Mouse (Mus musculus) testis, postnatal 10 days (tissue): ENCODE data around the gene Spatc1l.

ENCODE experiments used
- DNase-seq: peaks from one replicate; pipeline ENCODE4 v3.0.0; 2021; ENCODE audit warnings: low spot score

Gene Spatc1l

DNA sequence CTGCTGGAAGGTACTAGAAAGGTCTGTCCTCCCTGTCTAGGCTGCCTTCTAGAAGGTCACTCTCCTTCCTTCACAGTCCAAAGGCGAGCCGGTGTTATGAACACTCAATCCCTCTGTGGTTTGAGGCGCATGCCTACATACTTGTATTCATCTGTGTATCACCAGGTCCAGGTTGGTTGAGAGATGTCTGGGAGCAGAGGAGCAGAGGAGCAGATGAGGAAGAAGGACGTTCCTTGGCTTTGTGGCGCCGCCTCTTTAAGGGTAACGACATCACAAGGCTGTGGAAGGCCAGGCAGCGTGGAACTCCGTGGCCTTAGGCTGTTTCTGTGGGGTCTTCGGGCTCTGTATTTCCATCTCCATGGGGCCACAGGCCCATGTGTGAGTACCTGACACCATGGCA, at the start of gene Spatc1l:
Gene Spatc1l (plus strand): TSS at position 301 of the 400 bp plus-strand sequence.
- DNase-seq: no peak

DNA sequence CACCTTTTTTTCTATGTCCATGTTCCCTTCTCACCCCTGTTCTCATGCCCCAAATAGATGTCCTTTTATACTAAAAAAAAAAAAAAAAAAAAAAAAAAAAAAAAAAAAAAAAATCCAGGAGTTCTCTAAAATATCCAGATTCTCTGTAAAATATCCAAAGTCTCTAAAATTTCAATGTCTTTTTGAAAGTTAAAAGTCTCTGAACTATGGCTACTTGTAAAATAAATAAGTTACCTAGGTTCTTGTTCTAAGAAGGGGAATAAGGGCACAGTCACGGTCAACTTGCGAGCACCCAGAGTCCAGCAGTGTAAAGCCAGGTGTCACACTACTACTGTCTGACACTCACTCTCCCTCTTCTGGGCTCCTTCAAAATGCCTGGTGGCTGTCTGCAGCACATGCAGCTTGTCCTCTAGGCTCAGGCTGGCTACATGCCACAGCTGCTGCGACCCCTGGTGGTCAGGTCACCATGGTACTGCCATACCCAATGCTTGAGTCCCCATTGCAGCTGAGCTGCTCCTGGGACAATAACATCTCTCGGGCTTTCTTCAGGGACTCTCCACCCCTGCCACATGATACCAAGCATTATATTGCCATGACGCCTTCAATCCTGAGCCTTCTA, 49.0 kb upstream of the Spatc1l start:
- peak; percentile 93 for DNase-seq

DNA sequence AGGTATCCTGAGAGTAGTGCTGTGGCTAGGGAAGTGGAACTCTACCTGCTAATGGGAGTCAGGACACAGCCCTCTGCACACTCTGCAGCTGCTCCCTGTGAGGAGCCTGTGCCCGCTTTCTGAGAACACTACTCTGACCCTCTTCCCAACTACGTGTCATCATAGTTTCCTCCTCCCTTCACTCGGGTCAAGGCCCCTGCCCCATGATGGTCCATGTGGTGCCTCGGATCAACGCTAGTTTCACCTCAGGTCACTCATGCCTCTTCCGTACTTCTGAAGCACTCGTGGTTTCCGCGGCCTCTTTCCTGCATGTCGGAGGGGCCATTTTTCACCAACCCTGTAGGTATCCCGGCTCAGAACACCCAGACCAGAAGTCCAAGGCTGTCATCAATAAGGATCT, 31.1 kb upstream of the Spatc1l start:
- DNase-seq: no peak

DNA sequence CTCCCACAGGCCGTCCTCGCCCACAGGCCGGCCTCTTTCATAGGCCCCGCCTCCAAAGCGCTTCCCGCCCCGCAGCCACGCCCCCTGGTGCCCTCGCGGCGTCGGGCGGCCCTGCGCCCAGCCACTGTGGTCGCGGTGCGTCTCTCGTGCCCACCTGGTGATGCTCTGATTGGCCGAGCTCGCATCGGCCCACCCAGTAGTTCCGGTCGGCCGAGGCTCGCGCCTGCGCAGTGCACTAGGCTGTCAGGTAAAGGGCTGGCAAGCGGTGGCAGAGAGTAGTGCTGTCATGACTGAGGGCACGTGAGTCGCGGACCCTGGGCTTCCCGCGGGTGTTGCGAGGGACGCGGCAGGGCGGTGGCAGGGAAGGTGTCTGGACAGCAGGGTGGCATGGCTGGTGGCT, 30.7 kb upstream of the Spatc1l start, which contains the start of gene Lss:
Gene Lss (plus strand): TSS at position 214 of the 400 bp plus-strand sequence.
- DNase-seq: peak; percentile 98

DNA sequence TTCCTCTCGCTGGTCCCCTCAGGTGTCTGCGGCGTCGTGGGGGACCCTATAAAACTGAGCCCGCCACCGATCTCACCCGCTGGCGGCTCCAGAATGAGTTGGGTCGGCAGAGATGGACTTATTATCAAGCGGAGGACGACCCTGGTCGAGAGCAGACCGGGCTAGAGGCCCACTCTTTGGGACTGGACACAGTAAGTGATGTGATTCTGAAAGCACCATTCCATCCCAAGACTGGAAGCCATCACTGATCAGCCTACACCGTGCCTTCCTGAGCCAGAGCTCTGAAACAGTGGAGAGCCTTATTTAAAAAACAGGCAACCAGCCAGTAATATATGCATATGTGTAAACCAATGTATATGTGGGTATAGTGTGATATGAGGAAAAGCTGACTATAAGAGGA, 30.2 kb upstream of the Spatc1l start:
- DNase-seq: no peak

DNA sequence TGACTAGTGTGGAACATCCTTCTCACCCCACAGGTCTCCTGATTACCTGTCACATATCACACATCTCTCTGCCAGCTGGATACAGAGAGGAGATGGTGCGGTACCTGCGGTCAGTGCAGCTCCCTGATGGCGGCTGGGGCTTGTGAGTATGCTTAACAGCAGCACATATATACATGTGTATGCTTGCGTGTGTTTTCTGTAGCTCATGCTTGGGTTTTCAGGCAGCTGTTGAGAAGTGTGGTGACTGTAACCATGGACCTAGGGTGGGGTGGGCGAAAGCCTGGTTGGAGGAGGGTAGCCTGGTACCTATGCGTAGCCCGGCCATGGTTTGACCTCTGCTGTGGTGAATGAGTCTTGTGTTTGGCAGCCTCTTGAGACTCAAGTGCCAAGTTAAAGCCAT, 26.5 kb upstream of the Spatc1l start:
- peak; percentile 31 for DNase-seq

DNA sequence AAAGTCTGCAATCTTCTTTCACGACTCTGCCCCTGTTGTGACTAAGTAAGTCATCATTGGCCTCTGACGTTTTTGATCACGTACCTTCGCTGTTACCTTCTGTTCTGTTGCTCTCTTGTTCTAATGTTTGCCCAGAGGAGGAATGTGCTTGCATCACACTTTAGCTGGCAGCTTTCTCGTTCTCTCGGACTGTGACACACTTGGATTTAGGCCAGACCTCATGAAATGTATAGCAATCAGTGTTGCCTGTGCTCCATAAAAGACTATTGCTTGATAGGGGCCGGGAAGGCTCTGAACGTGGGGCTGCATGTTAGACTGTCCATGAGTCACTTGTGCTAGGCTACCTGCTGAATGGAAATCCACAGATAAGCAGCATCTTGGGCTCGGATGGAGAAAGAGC, 24.5 kb upstream of the Spatc1l start:
- peak; percentile 24 for DNase-seq

DNA sequence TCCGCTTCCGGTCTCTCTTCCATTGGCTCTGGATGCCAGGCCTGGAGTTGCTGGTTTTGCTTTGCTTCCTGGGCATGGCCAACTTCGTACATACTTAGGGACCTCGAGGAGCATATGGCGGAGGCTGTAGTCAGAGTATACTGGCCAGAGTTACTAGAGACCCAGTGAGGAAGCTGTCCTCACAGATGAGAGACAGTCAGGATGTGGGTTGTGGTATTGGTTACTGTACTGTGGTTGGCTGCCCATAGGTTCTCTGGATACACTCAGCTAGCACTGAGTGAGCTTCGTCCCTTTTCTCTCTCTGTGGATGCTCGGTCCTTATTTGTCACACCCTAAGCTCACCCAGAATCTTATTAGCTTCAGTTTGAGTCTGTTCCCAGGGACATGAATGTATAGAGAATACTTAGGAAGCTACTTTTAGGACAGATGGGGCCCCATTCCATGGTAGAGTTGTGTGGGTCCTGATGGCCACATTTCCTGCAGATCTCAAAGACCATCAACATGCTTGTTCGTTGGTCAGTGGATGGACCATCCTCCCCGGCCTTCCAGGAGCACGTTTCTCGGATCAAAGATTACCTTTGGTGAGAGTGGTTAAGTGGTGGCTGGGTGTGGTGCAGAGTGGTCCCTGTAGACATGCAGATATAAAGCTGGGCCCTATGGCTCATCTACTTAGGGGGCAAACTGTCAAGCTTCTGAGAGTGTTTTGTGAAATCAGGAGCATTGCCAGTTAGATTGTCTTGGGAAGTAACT, 20.6 kb upstream of the Spatc1l start:
- peak; percentile 26 for DNase-seq

DNA sequence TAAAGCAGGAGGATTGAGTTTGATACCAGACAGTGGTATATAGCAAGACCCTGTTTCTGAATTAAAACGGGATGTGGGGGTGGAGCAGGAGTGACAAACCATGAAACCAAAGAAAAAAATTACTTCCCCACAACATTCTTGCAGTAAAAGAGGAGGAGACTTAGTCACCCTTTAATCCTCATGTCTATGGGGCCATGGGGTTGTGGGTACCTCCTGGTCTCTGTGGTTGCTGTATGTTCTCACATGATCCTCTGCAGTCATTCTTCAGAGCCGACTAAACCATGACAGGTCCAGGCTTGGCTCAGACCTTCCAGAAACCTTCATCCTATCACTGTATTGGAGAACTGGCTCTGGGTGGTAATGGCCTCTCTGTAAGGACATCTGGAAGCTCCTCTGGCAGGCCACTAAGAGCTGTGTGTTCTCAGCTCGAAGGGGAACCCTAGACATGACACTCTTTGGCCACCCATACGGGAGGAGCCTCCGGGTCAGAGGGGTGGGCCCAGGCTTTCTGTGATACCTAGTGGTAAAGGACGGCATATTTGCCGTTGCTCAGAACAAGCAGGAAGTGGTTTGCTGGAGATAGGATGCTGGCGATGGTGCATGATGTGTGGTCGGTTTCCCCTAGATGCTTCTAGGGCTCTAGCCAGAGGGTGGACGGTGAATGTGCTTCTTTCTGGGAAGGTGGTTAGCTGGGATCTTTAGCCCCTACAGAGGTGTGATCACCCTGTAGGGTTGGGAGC, 19.3 kb upstream of the Spatc1l start:
- DNase-seq: peak; percentile 33

DNA sequence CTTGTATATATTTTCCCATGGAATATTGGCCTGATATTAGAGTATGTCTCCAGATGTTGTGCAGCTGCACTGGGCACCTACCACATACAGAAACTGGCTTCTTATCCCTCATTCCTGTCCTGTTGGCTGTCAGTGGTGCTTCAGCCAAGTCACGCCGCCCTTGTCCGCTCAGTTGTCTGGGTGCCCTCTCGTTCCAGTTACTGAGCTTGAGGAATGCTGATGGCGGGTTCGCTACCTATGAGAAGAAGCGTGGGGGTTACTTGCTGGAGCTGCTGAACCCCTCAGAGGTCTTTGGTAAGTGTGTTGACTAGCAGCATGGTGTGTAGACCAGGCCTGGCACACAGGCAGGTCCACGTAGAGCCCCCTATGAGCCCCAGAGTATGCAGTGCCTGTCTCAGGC, 15.5 kb upstream of the Spatc1l start:
- DNase-seq: no peak

DNA sequence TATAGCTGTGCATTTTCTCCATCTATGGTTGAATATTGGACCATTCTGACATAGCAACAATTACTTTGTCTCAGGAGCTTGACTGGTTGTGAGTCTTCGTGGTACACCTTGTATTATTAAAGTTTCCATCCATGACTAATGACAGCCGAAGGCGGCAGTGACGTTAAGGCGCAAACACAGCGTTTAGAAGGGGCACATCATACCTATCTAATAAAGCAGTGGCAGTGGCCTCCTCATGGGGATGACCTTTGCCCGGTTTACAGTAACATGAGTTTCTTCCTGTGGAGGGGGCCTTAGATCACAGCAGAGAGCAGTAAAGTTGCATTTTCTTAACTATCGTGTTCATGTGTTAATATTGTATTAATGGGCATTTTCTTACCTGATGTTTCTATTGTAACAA, 13.9 kb upstream of the Spatc1l start:
- no peak for DNase-seq

DNA sequence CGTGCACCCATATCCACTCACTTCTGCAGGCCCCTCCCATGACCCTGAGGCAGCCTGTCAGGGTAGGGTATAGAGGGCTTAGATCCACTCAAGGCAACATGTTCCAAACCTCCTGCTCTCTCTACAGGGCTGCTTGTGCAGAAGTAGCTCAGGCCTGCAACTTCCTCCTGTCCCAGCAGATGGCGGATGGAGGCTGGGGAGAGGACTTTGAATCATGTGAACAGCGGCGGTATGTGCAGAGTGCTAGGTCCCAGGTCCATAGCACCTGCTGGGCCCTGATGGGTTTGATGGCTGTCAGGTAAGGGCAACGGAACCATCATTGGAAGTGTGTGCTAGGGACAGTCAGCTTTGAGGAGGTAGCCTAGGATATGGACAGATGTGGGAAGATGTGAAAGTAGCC, 11.6 kb upstream of the Spatc1l start:
- peak; percentile 53 for DNase-seq

DNA sequence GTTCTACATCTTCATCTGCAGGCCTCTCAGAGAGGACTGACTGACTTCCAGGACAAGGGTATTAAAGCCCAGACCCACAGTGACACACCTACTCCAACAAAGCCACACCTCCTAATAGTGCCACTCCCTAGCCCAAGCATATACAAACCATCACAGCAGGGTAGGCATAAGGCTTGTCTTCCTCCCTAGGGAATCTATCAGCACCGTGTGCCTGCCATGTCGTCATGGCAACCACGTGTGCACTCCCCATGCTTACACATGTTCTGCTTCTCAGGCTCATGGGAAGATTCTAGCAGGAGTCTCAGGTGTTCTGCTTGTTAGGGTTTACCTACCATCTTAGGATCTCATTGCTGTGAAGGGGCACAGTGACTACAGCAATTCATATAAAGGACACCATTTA, 10.5 kb upstream of the Spatc1l start:
- no peak for DNase-seq

DNA sequence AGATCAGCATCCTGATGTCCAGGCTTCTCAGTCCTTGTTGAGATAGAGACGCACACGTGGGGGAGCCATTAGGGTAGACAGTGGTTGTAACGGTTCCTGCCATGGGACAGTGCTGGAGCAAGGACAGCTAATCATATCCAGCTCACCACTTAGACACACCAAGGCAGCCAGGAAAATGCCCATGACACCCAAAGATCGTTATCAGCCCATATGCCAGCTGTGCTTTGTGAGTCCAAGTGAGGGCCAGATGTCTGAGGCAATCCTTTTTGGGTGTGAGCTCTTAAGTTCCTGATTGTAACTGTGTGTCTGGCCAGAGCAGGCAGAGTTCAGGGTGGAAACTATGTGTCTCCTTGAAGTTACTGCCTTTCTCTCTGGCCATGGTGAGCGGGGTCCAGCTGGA, 8.0 kb upstream of the Spatc1l start:
- no peak for DNase-seq

DNA sequence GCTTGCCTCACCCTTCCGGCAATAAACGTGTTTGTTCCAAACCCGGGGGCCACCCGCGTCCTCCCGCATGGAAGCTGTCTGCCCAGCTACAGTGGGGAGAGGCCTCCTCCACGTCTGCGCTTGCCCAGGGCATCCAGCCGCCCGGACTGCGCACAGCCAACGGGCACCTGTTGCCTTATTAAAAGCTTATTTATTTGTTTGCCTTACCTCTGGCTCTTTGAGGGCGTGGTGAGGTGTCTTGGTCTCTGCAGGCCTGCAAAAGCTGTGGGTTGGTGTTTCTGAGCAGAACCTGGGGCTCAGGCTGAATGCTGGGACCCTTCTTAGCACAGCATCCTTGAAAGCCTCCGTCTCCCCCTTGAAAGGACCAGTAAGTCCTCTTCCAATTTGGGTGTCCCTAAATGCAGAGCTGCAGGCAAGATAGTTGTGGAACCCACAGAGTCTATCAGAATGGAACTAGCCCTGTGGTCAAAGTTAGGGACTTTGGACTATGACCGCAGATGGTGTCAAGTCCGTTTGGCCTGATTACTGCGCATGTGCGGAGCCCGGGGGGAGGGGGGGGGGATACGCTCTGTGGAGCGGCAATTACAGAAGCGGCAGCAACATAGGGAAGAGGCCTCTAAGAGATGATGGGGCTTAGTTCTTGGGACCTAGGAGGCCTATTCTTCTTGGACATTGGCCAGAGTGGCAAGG, 8.1 kb downstream of the Spatc1l start:
- DNase-seq: no peak

DNA sequence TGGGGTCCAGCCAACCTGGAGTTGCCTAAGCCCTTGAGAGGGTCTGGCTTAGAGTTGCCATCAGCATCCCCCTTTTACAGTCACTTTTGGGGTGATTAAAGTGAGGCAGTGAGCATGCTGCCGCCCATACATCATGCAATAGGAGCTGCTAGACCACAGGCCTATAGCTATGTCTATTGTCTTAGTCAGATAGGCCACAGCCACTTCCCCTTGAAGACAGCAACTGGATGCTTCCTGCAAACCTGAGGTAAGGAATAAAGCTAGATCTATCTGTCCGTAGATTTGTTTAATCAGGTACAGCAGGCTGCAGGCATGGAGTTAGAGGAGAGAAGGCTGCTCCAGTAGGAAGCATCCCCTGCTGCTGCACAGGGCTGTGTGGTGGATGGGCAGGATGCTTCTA, 9.0 kb downstream of the Spatc1l start:
- DNase-seq: no peak

DNA sequence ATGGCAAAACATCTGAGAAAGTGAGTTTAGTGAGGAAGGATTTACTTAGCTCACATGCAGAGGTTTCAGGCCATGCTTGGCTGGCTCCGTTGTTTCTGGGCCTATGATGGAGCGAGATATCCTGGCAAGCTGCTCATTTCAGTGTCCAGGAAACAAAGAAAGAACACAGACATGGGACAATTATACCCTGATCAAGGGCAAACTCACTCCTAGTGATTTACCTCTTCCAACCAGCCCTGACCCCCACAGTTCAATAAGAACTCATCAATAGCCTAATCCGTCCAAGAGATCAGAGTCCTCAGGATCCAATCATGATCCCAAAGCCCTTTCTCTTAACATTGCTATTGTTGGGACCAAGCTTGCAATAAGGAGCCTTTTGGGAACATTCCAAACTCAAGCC, 10.1 kb downstream of the Spatc1l start:
- DNase-seq: no peak

DNA sequence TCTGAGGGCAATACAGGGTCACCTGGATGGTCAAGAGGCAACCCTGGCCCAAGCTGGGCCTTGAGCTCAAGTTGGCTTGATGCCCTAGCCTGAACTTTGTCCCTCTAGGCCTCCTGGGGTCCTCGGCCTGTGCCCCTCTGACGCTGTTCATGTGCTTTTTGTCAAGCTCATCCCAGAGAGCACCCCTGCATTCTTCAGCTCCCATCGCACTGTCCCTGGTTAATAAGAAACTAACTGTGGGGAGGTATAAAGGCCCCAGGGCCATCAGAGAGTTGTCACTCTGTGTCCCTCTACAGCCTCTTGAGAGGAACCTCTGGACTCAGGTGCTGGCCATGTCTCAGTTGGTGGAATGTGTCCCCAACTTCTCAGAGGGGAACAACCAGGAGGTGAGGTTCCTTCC, 13.3 kb downstream of the Spatc1l start, which contains the start of gene Ftcd:
Gene Ftcd (plus strand): TSS at position 275 of the 400 bp plus-strand sequence.
- no peak for DNase-seq

DNA sequence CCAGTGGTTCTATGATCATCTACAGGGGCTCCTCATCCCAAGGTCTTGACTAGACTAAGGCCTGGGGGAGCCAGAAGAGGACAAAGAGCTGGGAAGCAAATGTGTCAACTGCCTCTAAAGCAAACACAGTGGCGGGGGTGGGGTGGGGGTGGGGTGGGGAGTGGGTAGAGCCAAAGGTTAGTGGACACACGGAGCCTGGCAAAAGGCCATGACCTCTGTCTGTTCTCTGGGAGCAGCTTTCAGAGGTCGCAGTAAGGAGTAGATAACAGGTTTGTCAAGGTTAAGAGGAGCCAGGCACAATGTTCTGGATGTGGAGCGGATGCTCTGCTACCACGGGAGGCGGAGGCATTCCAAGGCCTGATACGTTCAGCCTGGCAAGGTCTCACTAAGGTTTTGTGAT, 14.8 kb downstream of the Spatc1l start:
- DNase-seq: no peak

DNA sequence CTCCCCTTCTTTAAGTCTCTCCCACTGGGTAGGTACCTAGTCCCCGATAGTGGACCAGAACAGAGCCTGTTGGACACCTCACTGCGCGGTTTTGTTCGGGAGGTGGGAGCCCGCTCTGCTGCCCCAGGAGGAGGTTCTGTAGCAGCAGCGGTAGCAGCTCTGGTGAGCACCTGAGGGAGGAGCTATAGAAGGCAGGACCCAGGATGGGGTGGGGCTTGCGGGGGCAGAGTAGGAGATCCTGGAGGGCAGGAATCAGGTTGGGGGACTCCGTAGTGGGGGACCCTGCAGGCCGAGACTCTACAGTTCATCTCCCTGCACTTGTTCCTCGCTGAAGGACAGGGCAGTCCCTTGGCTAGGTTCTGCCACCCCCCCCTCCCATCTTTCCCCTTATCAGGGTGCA, 22.1 kb downstream of the Spatc1l start:
- DNase-seq: no peak

DNA sequence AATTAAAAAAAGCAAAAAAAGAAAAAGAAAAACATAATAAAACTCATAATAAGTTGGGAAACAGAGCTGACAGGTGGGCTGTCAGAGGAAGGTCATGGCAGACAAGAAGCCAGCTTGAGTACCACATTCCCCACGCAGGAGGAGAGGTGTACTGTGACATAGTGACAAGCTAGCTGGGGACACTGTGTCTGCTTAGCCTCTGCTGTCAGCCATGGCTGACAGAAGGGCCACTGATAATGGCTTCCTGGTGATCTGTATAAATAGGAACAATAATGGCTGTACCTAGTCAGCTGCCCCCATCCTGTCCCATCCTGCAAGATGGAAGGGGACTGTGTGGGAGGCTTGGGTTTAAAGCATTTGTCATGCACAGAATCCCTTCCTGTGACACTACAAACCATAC, 24.1 kb downstream of the Spatc1l start:
- no peak for DNase-seq

DNA sequence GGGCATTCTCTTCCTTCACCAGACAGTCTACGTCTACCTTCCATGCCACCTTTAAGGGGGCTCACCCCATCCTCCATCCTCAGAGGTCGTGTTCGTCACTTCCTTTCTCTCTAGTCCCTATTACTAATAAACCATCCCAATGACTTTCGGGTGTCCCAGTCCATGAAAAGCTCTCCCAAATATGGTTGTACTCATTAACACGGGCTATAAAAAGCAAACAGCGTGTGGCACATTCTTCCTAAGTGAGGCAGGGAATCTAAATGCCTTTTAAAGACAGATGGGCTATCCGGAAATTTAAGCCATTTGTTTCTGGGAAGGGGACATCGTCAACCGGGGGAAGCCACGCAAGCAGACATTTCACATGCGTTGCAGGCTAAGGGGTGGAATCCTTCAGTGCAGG, 28.1 kb downstream of the Spatc1l start:
- no peak for DNase-seq

DNA sequence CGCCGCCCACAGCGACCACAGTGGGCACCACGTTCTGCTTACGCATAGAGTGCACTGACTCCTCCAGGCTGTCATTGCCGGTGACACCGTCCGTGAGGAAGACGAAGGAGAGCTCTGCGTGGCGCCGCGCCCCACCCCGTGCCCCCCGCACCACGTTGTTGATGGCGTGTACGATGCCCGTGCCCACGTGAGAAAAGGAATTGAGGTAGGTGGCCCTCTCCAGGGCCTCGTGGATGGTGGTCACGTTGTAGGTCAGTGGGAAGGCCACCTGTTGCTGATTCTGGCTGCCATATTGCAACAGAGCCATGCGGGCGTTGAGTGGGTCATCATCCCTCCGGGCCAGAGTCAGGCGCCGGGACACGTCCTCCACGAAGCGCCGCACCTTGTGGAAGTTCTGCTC, 34.3 kb downstream of the Spatc1l start:
- DNase-seq: no peak
